Mouse (Mus musculus) CH12.LX (cell line): ENCODE results near the gene Srpk3. TPM values are rescaled to one million over a fixed set of nuclear protein-coding genes. Genes with fewer than 3 reads are reported as not detected.
"Not testable (repeated sequence)": the region's sequence is repeated elsewhere in the genome, so short reads cannot be mapped to it uniquely, and the experiment has no call there.

ENCODE experiments used
- DNase-seq: peaks from one replicate; pipeline ENCODE4 v3.0.0-alpha.2; 2013; ENCODE audit errors: extremely low read depth
- H3K27ac ChIP-seq: 2 replicates; pipeline ENCODE4 v1.5.1; 2012; ENCODE audit warnings: low read depth, mild to moderate bottlenecking, control low read depth, moderate library complexity; ENCODE audit not compliant: insufficient read depth
- H3K27me3 ChIP-seq: replicated peaks from 2 replicates; pipeline ENCODE3; 2012; ENCODE audit warnings: inconsistent platforms
- H3K36me3 ChIP-seq, 2 experiments: replicated peaks in 1 of 2; 2 replicates each; pipeline versions ENCODE3 to v1.6.1; 2012; ENCODE audit warnings: inconsistent platforms in 1 of 2, low read length in 1 of 2, mild to moderate bottlenecking in 1 of 2, mixed read lengths in 1 of 2, moderate library complexity in 1 of 2; ENCODE audit not compliant: control insufficient read depth in 1 of 2, insufficient read depth in 1 of 2
- H3K4me1 ChIP-seq, 2 experiments: 2 replicates each; pipeline ENCODE4 v1.6.1; 2012; ENCODE audit warnings: inconsistent platforms in 1 of 2, moderate library complexity in 1 of 2; ENCODE audit not compliant: insufficient read depth in 2 of 2, control insufficient read depth in 1 of 2
- H3K4me2 ChIP-seq: 2 replicates; pipeline ENCODE4 v1.6.1; 2012; ENCODE audit warnings: low read depth, mild to moderate bottlenecking, control low read depth; ENCODE audit not compliant: poor library complexity, insufficient read depth, severe bottlenecking
- H3K4me3 ChIP-seq, 3 experiments: fragments of 150-350 bp in 1 of 3; sonication (generic) in 1 of 3; replicated peaks in 1 of 3; 2 replicates each; pipeline versions ENCODE3 to v1.5.1; 2011 to 2012; ENCODE audit warnings: low read depth in 2 of 3, low read length in 2 of 3, mild to moderate bottlenecking in 2 of 3, moderate library complexity in 2 of 3, control low read depth in 1 of 3, improper control_type of control experiment in 1 of 3, inconsistent platforms in 1 of 3, mixed read lengths in 1 of 3; ENCODE audit not compliant: poor library complexity in 1 of 3
- H3K79me2 ChIP-seq: replicated peaks from 2 replicates; pipeline ENCODE4 v1.6.1; 2012; ENCODE audit warnings: mild to moderate bottlenecking, moderate library complexity; ENCODE audit not compliant: control insufficient read depth, poor library complexity, insufficient read depth, severe bottlenecking; ENCODE audit errors: extremely low read depth
- H3K9ac ChIP-seq: 2 replicates; pipeline ENCODE4 v1.6.1; 2012; ENCODE audit warnings: low read depth, mild to moderate bottlenecking, control low read depth, moderate library complexity; ENCODE audit not compliant: insufficient read depth
- H3K9me3 ChIP-seq: replicated peaks from 2 replicates; pipeline ENCODE3; 2012; ENCODE audit warnings: low read length, inconsistent platforms, mixed read lengths
- CHD2 ChIP-seq: IDR thresholded peaks from 2 replicates; pipeline ENCODE4 v1.6.1; 2011; ENCODE audit warnings: low read length, improper control_type of control experiment
- CTCF ChIP-seq, 2 experiments: IDR thresholded peaks in 1 of 2; conservative IDR thresholded peaks in 1 of 2; 2 replicates each; pipeline ENCODE4 v1.5.1; 2011 to 2012; ENCODE audit warnings: low read depth in 2 of 2, low read length in 2 of 2, improper control_type of control experiment in 1 of 2, inconsistent platforms in 1 of 2, mild to moderate bottlenecking in 1 of 2, moderate library complexity in 1 of 2
- EP300 ChIP-seq: IDR thresholded peaks from 2 replicates; pipeline ENCODE4 v1.6.1; 2011; ENCODE audit warnings: low read length, improper control_type of control experiment
- HCFC1 ChIP-seq: IDR thresholded peaks from 2 replicates; pipeline ENCODE4 v1.6.1; 2012; ENCODE audit warnings: low read depth, mild to moderate bottlenecking, inconsistent platforms, low read length, improper control_type of control experiment
- JUN ChIP-seq: IDR thresholded peaks from 2 replicates; pipeline ENCODE4 v1.6.1; 2011; ENCODE audit warnings: low read depth, mild to moderate bottlenecking, low read length, improper control_type of control experiment, moderate library complexity; ENCODE audit not compliant: insufficient read depth
- KAT2A ChIP-seq: IDR thresholded peaks from 2 replicates; pipeline ENCODE4 v1.6.1; 2012; ENCODE audit warnings: low read length, improper control_type of control experiment, inconsistent platforms; ENCODE audit not compliant: insufficient replicate concordance
- MAZ ChIP-seq: IDR thresholded peaks from 2 replicates; pipeline ENCODE4 v1.6.1; 2012; ENCODE audit warnings: low read depth, mild to moderate bottlenecking, inconsistent platforms, low read length, improper control_type of control experiment, moderate library complexity
- MXI1 ChIP-seq: IDR thresholded peaks from 2 replicates; pipeline ENCODE4 v1.6.1; 2011; ENCODE audit warnings: mild to moderate bottlenecking, low read depth, low read length, improper control_type of control experiment
- POLR2AphosphoS2 ChIP-seq: IDR thresholded peaks from 2 replicates; pipeline ENCODE4 v1.6.1; 2011; ENCODE audit warnings: low read depth, low read length, improper control_type of control experiment
- RAD21 ChIP-seq: IDR thresholded peaks from 2 replicates; pipeline ENCODE4 v1.6.1; 2011; ENCODE audit warnings: low read depth, mild to moderate bottlenecking, low read length, improper control_type of control experiment, moderate library complexity
- SMC3 ChIP-seq: IDR thresholded peaks from 2 replicates; pipeline ENCODE4 v1.6.1; 2011; ENCODE audit warnings: low read depth, low read length, improper control_type of control experiment
- TBP ChIP-seq: conservative IDR thresholded peaks from 2 replicates; pipeline ENCODE4 v1.6.1; 2011; ENCODE audit warnings: low read depth, low read length, improper control_type of control experiment
- TCF12 ChIP-seq: IDR thresholded peaks from 2 replicates; pipeline ENCODE4 v1.6.1; 2014; ENCODE audit warnings: low read depth, mild to moderate bottlenecking, inconsistent platforms, low read length, improper control_type of control experiment
- UBTF ChIP-seq: IDR thresholded peaks from 2 replicates; pipeline ENCODE4 v1.6.1; 2012; ENCODE audit warnings: low read depth, mild to moderate bottlenecking, inconsistent platforms, low read length, improper control_type of control experiment, moderate library complexity
- USF1 ChIP-seq: IDR thresholded peaks from 2 replicates; pipeline ENCODE4 v1.6.1; 2014; ENCODE audit warnings: low read depth, mild to moderate bottlenecking, inconsistent platforms, low read length, improper control_type of control experiment
- USF2 ChIP-seq: conservative IDR thresholded peaks from 2 replicates; pipeline ENCODE4 v1.6.1; 2011; ENCODE audit warnings: low read depth, low read length, improper control_type of control experiment
- dilution Hi-C: fragments of 300-500 bp; cut with MboI; formaldehyde crosslinking; loops from 2 replicates; pipeline ENCODE4 v1.14.3; 2020; ENCODE audit warnings: low sequenced_read_pairs; ENCODE audit not compliant: extremely low pct_unique_long_range_greater_than_20kb, extremely low pct_ligation_motif_present
- in situ Hi-C: fragments of 300-500 bp; cut with MboI; formaldehyde crosslinking; loops from 3 replicates; pipeline ENCODE4 v1.14.3; 2019; ENCODE audit warnings: low sequenced_read_pairs, low pct_ligation_motif_present, low pct_unique_long_range_greater_than_20kb, mixed read lengths
- polyA plus RNA-seq: library from polyadenylated mRNA; unstranded; fragments of >175 nt; gene quantifications from 2 replicates; pipeline ENCODE4 v1.2.1, GENCODE M21; 2012; ENCODE audit warnings: low read depth; ENCODE audit not compliant: insufficient read length
- total RNA-seq, 2 experiments: library from RNA; depleted of rRNA; stranded (reverse); fragments of 300-350 nt in 1 of 2; fragments of >200 nt in 1 of 2; gene quantifications; 2 replicates each; pipeline ENCODE4 v1.2.3; 2012 to 2014

Srpk3 gene
- total and polyA plus RNA-seq, 3 experiments, result 42.7 to 67.5 (median 52.3) TPM

GRCm38 (mm10) chrX:73730908-73731307, 43.3 kb upstream of the Srpk3 start:
- TF ChIP-seq EP300 (no peak), KAT2A (no peak), MXI1 (no peak), TBP (no peak), HCFC1 (no peak), USF1 (no peak), UBTF (no peak), RAD21 (no peak)
- Histone ChIP-seq H3K9me3 (no peaks in the 10 kb centered on the region), H3K4me3 (no peak overlapping the region), H3K36me3 (peaks cover 9 to 44% of the 10 kb centered on the region in 2 experiments), H3K4me1 (no peaks in the 10 kb centered on the region), H3K27ac (no peak overlapping the region), H3K9ac (no peak overlapping the region), H3K79me2 (no peaks in the 10 kb centered on the region), H3K27me3 (no peaks in the 10 kb centered on the region), H3K4me2 (no peak overlapping the region)
- dilution Hi-C loops, result no loop called here
- DNase-seq, result no peak
- in situ Hi-C loops, result no loop called here

DNA sequence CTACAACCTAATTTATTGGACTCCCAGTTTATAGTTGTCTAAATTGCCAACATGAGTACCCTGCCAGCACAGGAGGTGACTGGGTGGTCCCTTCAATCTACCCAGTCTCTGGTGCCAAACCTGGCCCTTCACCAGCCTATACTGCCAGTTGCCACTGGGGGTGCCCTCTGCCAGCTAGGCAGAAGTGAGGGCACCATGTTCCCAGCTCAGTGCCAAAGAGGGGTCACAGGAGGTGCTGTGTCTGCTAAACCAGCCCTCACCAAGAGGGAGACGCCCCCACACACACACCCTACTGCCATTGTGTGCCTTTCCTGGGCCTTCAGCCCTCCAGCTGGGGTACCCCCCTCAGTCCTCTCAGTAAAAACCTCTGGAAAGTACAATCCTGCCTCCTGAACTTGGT, 36.0 kb upstream of the Srpk3 start:
- H3K36me3 ChIP-seq, result peaks cover 4 to 30% of the 10 kb centered on the region in 2 experiments
- H3K9me3 ChIP-seq, result no peaks in the 10 kb centered on the region
- no peak for DNase-seq
- TF ChIP-seq MAZ (no peak), RAD21 (peak; percentile 25), CTCF (conservative IDR thresholded peaks at IDR 0.05 in 1 of 2, IDR thresholded peaks at IDR 0.05 in 1 of 2; ENCODE audit: low read depth in 2 of 2, low read length in 2 of 2) (peak in 1 of 2 experiments; percentile 34; a peak in 2 of 4 replicates)
- in situ Hi-C loops, result no loop called here
- H3K27me3 ChIP-seq, result no peaks in the 10 kb centered on the region
- dilution Hi-C loops, result no loop called here
- no peak overlapping the region for H3K9ac ChIP-seq
- H3K4me2 ChIP-seq, result no peak overlapping the region
- no peaks in the 10 kb centered on the region for H3K79me2 ChIP-seq
- H3K4me1 ChIP-seq, result no peaks in the 10 kb centered on the region
- H3K4me3 ChIP-seq, result no peak overlapping the region
- no peak overlapping the region for H3K27ac ChIP-seq

- Histone ChIP-seq H3K27me3 (no peaks in the 10 kb centered on the region), H3K9me3 (no peaks in the 10 kb centered on the region), H3K27ac (no peak overlapping the region), H3K79me2 (no peaks in the 10 kb centered on the region), H3K4me1 (no peaks in the 10 kb centered on the region), H3K36me3 (peaks cover 4 to 24% of the 10 kb centered on the region in 2 experiments)
- dilution Hi-C loops (no loop called here), in situ Hi-C loops (no loop called here)
- DNase-seq, result no peak
- no peak for TF ChIP-seq USF2
- no peak for TF ChIP-seq MAZ
- TF ChIP-seq RAD21, result no peak
- no peak for TF ChIP-seq TCF12
- no peak for TF ChIP-seq HCFC1
- no peak for TF ChIP-seq USF1
- no peak for TF ChIP-seq CHD2
- TF ChIP-seq SMC3, result no peak
- TF ChIP-seq POLR2AphosphoS2, result no peak
- TF ChIP-seq JUN, result no peak
- TF ChIP-seq, all 38 proteins: peak for 0
- Histone ChIP-seq H3K4me3 (no peak overlapping the region), H3K4me2 (no peak overlapping the region), H3K9ac (no peak overlapping the region)
Observed at GRCm38 (mm10) chrX:73739151-73739550, 35.1 kb upstream of the Srpk3 start.

- H3K4me3 ChIP-seq, dilution Hi-C loops, H3K27ac ChIP-seq, DNase-seq, H3K27me3 ChIP-seq, H3K9ac ChIP-seq, H3K4me1 ChIP-seq, in situ Hi-C loops, H3K9me3 ChIP-seq, H3K4me2 ChIP-seq, H3K79me2 ChIP-seq: not testable (repeated sequence)
- peaks cover 4 to 17% of the 10 kb centered on the region in 2 experiments for H3K36me3 ChIP-seq
Observed at GRCm38 (mm10) chrX:73739841-73740240, 34.4 kb upstream of the Srpk3 start.
